Mouse (Mus musculus) limb, embryonic 14.5 days (tissue): ENCODE data around the gene Nrk. TPM values are rescaled to one million over a fixed set of nuclear protein-coding genes. Genes with fewer than 3 reads are reported as not detected.

Experiments used
- ATAC-seq: fragments of 200-750 bp; cut with Nextera tagmentation; 2 replicates; pipeline ENCODE4 v1.8.0; 2017; ENCODE audit warnings: low read depth, moderate number of reproducible peaks, moderate TSS enrichment; ENCODE audit not compliant: low FRiP score
- DNase-seq: peaks from one replicate; pipeline ENCODE4 v3.0.0-alpha.2; 2015; ENCODE audit warnings: low spot score
- H3K27ac ChIP-seq: fragments of 300-500 bp; sonication (generic); replicated peaks from 2 replicates; pipeline ENCODE4 v1.5.1; 2014; ENCODE audit warnings: low read depth, mild to moderate bottlenecking, low read length, moderate library complexity, mixed read lengths
- H3K27me3 ChIP-seq: fragments of 300-500 bp; sonication (generic); 2 replicates; pipeline ENCODE4 v1.6.1; 2014; ENCODE audit warnings: low read length, mixed read lengths; ENCODE audit not compliant: control insufficient read depth, insufficient read depth
- H3K36me3 ChIP-seq: fragments of 300-500 bp; sonication (generic); 2 replicates; pipeline ENCODE4 v1.6.1; 2014; ENCODE audit warnings: mild to moderate bottlenecking, low read length, moderate library complexity, mixed read lengths; ENCODE audit not compliant: control insufficient read depth, insufficient read depth
- H3K4me1 ChIP-seq: fragments of 300-500 bp; sonication (generic); 2 replicates; pipeline ENCODE4 v1.6.1; 2014; ENCODE audit warnings: antibody characterized with exemption, low read length, mixed read lengths; ENCODE audit not compliant: control insufficient read depth, insufficient read depth
- H3K4me2 ChIP-seq: fragments of 300-500 bp; sonication (generic); replicated peaks from 2 replicates; pipeline ENCODE4 v1.6.1; 2014; ENCODE audit warnings: low read depth, mild to moderate bottlenecking, low read length, moderate library complexity; ENCODE audit not compliant: severe bottlenecking
- H3K4me3 ChIP-seq: fragments of 300-500 bp; sonication (generic); replicated peaks from 2 replicates; pipeline ENCODE4 v1.5.1; 2014; ENCODE audit warnings: low read length
- H3K9ac ChIP-seq: fragments of 300-500 bp; sonication (generic); 2 replicates; pipeline ENCODE4 v1.6.1; 2014; ENCODE audit warnings: mild to moderate bottlenecking, low read depth, low read length, moderate library complexity; ENCODE audit not compliant: severe bottlenecking
- H3K9me3 ChIP-seq: fragments of 300-500 bp; sonication (generic); 2 replicates; pipeline ENCODE4 v1.6.1; 2016; ENCODE audit warnings: low read length; ENCODE audit not compliant: control insufficient read depth
- POLR2A ChIP-seq: fragments of 200-500 bp; IDR thresholded peaks from 2 replicates; pipeline ENCODE4 v1.8.0; 2012; ENCODE audit warnings: inconsistent platforms, mild to moderate bottlenecking, moderate library complexity, borderline replicate concordance; ENCODE audit not compliant: insufficient read depth, insufficient read length; ENCODE audit errors: extremely low read depth
- WGBS: fragments of 180-500 bp; shearing (Covaris S2); extraction: QIAGEN DNeasy Blood & Tissue Kit; methylation state at CpG from one replicate; pipeline ENCODE4 v1.1.7; 2014; 5-methylcytosine and 5-hydroxymethylcytosine counted together
- polyA plus RNA-seq, 2 experiments: library from polyadenylated mRNA; depleted of rRNA in 1 of 2; stranded (reverse) in 1 of 2; unstranded in 1 of 2; fragments of >200 nt; fragmentation: Nextera tagmentation in 1 of 2; extraction: Ambion mirVana in 1 of 2; gene quantifications; 2 replicates each; pipeline versions ENCODE4 v1.2.1 to v1.2.3; 2012 to 2014

Nrk gene
- polyA plus RNA-seq, 2 experiments, result 57.6 to 69.9 TPM

DNA sequence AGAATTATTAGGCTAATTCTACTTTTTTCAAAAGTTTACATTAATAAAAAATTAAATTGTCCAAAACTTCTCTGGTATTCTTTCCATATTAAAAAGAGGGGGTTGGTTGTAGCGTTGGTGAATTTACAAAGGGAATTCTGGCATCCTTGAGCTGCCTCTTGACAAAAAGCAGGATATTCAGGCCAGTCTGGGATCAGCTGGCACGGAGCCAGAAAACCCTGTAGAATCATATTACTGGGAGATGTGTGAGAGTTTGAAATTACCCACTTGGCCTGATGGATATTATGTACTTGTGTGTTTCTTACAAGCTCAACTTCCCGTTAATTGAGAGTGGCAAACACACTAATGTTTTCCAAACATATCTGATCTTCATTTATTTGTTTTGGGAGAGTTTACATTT, 46.5 kb downstream of the Nrk start:
- H3K27me3 ChIP-seq, result no peaks in the 10 kb centered on the region
- 41% methylated on average over 3 of the region's 3 CpGs for WGBS
- no peak for TF ChIP-seq POLR2A
- H3K27ac ChIP-seq, result no peak overlapping the region
- no peak overlapping the region for H3K9ac ChIP-seq
- no peaks in the 10 kb centered on the region for H3K36me3 ChIP-seq
- H3K4me3 ChIP-seq, result no peak overlapping the region
- no peaks in the 10 kb centered on the region for H3K9me3 ChIP-seq
- no peaks in the 10 kb centered on the region for H3K4me1 ChIP-seq
- ATAC-seq (no peak), DNase-seq (peak; percentile 30)
- H3K4me2 ChIP-seq, result no peak overlapping the region

DNA sequence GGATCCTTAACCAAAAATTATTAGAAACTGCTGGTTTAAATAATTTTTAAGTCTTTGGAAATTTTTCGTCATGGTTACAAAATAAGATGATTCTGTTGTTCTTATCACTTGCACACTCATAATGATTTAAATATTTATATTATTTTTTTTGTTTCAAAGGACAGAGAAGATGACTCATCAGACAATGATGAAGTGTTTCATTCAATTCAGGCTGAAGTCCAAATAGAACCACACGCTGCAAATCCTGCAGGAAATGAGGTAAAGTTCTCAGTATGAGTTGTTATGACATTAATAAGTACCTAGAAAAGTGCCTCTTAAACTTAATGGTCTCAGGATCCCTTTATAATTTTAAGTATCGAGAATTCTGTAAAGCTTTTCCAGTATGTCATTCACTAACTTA, 64.3 kb downstream of the Nrk start:
- H3K27ac ChIP-seq, result no peak overlapping the region
- peaks cover 10% of the 10 kb centered on the region; the same call in 1 of the 2 replicates for H3K36me3 ChIP-seq
- 43% methylated on average over 3 of the region's 3 CpGs for WGBS
- H3K4me3 ChIP-seq, result no peak overlapping the region
- no peak for ATAC-seq
- no peak for DNase-seq
- no peak for TF ChIP-seq POLR2A
- H3K27me3 ChIP-seq, result no peaks in the 10 kb centered on the region
- no peaks in the 10 kb centered on the region for H3K4me1 ChIP-seq
- no peaks in the 10 kb centered on the region for H3K9me3 ChIP-seq
- H3K9ac ChIP-seq, result no peak overlapping the region
- no peak overlapping the region for H3K4me2 ChIP-seq

DNA sequence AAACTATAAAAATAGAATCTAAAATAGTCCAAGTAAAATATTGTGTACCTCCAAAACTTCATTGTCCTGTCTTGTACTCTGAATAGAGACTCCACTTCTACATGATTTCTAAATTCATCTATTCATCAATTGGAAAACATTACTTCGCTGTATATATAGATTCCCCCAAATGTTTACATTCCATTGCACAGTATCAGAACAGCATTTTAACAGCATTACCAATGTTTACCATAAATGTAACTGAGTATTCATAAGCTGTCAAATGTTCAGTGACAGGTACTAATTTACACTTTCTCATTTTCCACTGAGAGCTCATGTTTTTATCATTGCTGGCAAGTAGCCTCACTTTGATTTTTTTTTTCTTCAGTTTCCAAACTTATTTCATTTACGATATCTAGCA, 65.0 kb downstream of the Nrk start:
- Histone ChIP-seq H3K36me3 (peaks cover 7% of the 10 kb centered on the region; the same call in 1 of the 2 replicates), H3K4me1 (no peaks in the 10 kb centered on the region), H3K9ac (no peak overlapping the region), H3K27me3 (no peaks in the 10 kb centered on the region), H3K27ac (no peak overlapping the region), H3K4me2 (no peak overlapping the region), H3K4me3 (no peak overlapping the region), H3K9me3 (no peaks in the 10 kb centered on the region)
- TF ChIP-seq POLR2A, result no peak
- DNase-seq (no peak), ATAC-seq (no peak)
- 80% methylated on average over 2 of the region's 2 CpGs for WGBS

DNA sequence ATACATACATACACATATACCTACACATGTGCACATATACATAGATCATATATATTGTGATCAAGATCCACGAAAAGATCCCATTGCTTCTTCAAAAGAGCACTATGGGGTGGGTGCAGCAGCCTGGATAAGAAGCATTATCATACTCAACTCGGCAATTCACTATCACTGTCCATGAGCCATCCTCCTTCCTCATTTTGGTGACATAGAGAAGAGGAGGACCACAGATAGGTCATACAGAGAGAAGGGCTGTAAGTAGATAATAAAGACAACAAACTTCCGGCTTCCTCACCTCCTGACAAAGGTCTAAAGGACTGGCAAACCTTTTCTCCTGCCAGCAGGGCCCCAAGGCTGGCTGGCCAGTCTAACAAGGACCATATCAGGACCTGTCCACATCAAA, 100.3 kb downstream of the Nrk start:
- H3K9me3 ChIP-seq, result no peaks in the 10 kb centered on the region
- ATAC-seq (no peak), DNase-seq (no peak)
- WGBS, result 68% methylated on average over 3 of the region's 3 CpGs
- no peaks in the 10 kb centered on the region for H3K36me3 ChIP-seq
- H3K4me3 ChIP-seq, result no peak overlapping the region
- H3K4me1 ChIP-seq, result no peaks in the 10 kb centered on the region
- H3K27me3 ChIP-seq, result no peaks in the 10 kb centered on the region
- H3K9ac ChIP-seq, result no peak overlapping the region
- H3K27ac ChIP-seq, result no peak overlapping the region
- no peak for TF ChIP-seq POLR2A
- no peak overlapping the region for H3K4me2 ChIP-seq

DNA sequence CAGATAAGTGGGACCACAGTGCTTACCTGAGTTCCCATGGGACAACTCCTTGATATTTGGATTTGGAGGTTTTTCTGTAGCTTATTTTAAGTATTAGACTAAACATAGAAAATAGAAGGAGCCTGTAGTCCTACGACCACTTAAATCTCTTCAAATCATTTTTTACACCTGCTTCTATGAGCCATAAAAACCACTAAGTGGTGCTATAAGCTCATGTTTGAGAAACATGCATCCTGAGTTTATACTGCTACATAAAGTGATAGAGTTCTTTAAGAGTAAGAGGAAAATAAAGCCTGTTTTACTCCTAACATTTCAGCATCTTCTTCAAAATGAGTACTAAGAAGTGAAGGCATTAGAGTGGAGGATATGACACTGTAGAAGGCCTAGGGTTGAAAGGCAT, 102.3 kb downstream of the Nrk start:
- Histone ChIP-seq H3K9me3 (no peaks in the 10 kb centered on the region), H3K9ac (no peak overlapping the region), H3K27me3 (no peaks in the 10 kb centered on the region), H3K4me3 (no peak overlapping the region), H3K27ac (no peak overlapping the region), H3K4me1 (no peaks in the 10 kb centered on the region), H3K36me3 (no peaks in the 10 kb centered on the region), H3K4me2 (no peak overlapping the region)
- ATAC-seq, result no peak
- DNase-seq, result peak; percentile 5
- whole genome bisulfite sequencing, result 56% methylated on average over 1 of the region's 1 CpGs
- TF ChIP-seq POLR2A, result no peak

DNA sequence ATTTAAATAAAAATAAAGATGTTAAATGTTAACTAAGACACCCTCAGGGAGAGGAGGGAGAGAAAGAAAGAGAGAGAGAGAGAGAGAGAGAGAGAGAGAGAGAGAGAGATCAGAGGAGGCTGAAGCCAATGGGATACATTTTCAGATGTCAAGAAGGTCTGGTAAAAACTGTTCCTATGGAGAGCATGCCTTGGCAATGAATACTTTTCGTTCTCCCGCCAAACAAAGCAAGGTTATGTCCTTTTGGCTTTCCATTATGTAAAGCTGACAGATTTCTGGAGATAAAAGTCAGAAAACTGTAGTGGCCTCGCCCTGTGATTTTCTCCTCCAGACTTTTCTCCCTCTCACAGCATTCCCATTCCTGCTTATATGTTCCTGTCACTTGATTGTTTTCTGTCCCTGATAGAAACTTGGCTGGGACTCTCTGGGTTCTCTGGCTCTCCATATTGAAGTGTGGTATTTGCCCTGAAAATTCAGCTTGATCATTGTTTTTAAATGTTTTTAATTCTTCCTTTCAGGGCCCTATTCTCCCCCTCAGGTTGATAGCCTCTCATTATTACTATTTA, 112.4 kb downstream of the Nrk start:
- TF ChIP-seq POLR2A, result no peak
- no peaks in the 10 kb centered on the region for H3K9me3 ChIP-seq
- H3K27ac ChIP-seq, result no peak overlapping the region
- no peaks in the 10 kb centered on the region for H3K27me3 ChIP-seq
- H3K9ac ChIP-seq, result no peak overlapping the region
- ATAC-seq (no peak), DNase-seq (peak; percentile 40)
- no peak overlapping the region for H3K4me3 ChIP-seq
- 56% methylated on average over 3 of the region's 3 CpGs for WGBS
- no peaks in the 10 kb centered on the region for H3K36me3 ChIP-seq
- H3K4me2 ChIP-seq, result no peak overlapping the region
- no peaks in the 10 kb centered on the region for H3K4me1 ChIP-seq
